Mouse (Mus musculus) stomach, embryonic 15.5 days (tissue): ENCODE data around the gene Gm17359. TPM values are rescaled to one million over a fixed set of nuclear protein-coding genes. Genes with fewer than 3 reads are reported as not detected.

Source experiments
- ATAC-seq: fragments of 200-750 bp; cut with Nextera tagmentation; 2 replicates; pipeline ENCODE4 v1.8.0; 2017; ENCODE audit warnings: low read depth, moderate number of reproducible peaks, moderate TSS enrichment; ENCODE audit not compliant: insufficient read depth, low FRiP score
- H3K27ac ChIP-seq: fragments of 300-500 bp; sonication (generic); 2 replicates; pipeline ENCODE4 v1.5.1; 2015; ENCODE audit warnings: mild to moderate bottlenecking, inconsistent platforms
- H3K27me3 ChIP-seq: fragments of 300-500 bp; sonication (generic); replicated peaks from 2 replicates; pipeline ENCODE4 v1.6.1; 2015; ENCODE audit warnings: inconsistent platforms
- H3K36me3 ChIP-seq: fragments of 300-500 bp; sonication (generic); 2 replicates; pipeline ENCODE4 v1.6.1; 2015; ENCODE audit warnings: inconsistent platforms
- H3K4me1 ChIP-seq: fragments of 300-500 bp; sonication (generic); 2 replicates; pipeline ENCODE4 v1.6.1; 2015; ENCODE audit warnings: inconsistent platforms
- H3K4me2 ChIP-seq: fragments of 300-500 bp; sonication (generic); 2 replicates; pipeline ENCODE4 v1.6.1; 2015; ENCODE audit warnings: mild to moderate bottlenecking, inconsistent platforms
- H3K4me3 ChIP-seq: fragments of 300-500 bp; sonication (generic); replicated peaks from 2 replicates; pipeline ENCODE4 v1.5.1; 2015; ENCODE audit warnings: inconsistent platforms
- H3K9ac ChIP-seq: fragments of 300-500 bp; sonication (generic); 2 replicates; pipeline ENCODE4 v1.6.1; 2015; ENCODE audit warnings: inconsistent platforms
- H3K9me3 ChIP-seq: fragments of 300-500 bp; sonication (generic); 2 replicates; pipeline ENCODE4 v1.6.1; 2016; ENCODE audit warnings: inconsistent platforms
- WGBS: fragments of 180-500 bp; shearing (Covaris S2); methylation state at CpG from one replicate; pipeline ENCODE4 v1.1.7; 2015; 5-methylcytosine and 5-hydroxymethylcytosine counted together
- polyA plus RNA-seq: library from polyadenylated mRNA; unstranded; fragments of >200 nt; fragmentation: Nextera tagmentation; extraction: Ambion mirVana; gene quantifications from 2 replicates; pipeline ENCODE4 v1.2.1, GENCODE M21; 2015

The Gm17359 gene
- polyA plus RNA-seq, 1 experiment from 2014 or later, result not detected

- Histone ChIP-seq H3K9ac (no peak overlapping the region), H3K4me1 (no peaks in the 10 kb centered on the region), H3K36me3 (no peaks in the 10 kb centered on the region), H3K4me2 (no peak overlapping the region), H3K27me3 (no peaks in the 10 kb centered on the region), H3K27ac (no peak overlapping the region), H3K9me3 (no peaks in the 10 kb centered on the region), H3K4me3 (no peak overlapping the region)
- 51% methylated on average over 8 of the region's 8 CpGs for WGBS
- ATAC-seq, result no peak
Observed at GRCm38 (mm10) chr3:79366098-79366497, 29.6 kb downstream of the Gm17359 start.

GRCm38 (mm10) chr3:79368306-79368705, 31.8 kb downstream of the Gm17359 start:
- no peak overlapping the region for H3K4me3 ChIP-seq
- no peak overlapping the region for H3K9ac ChIP-seq
- H3K36me3 ChIP-seq, result no peaks in the 10 kb centered on the region
- WGBS, result 68% methylated on average over 6 of the region's 6 CpGs
- no peaks in the 10 kb centered on the region for H3K27me3 ChIP-seq
- no peaks in the 10 kb centered on the region for H3K4me1 ChIP-seq
- no peak overlapping the region for H3K4me2 ChIP-seq
- no peak overlapping the region for H3K27ac ChIP-seq
- no peak for ATAC-seq
- H3K9me3 ChIP-seq, result no peaks in the 10 kb centered on the region

DNA sequence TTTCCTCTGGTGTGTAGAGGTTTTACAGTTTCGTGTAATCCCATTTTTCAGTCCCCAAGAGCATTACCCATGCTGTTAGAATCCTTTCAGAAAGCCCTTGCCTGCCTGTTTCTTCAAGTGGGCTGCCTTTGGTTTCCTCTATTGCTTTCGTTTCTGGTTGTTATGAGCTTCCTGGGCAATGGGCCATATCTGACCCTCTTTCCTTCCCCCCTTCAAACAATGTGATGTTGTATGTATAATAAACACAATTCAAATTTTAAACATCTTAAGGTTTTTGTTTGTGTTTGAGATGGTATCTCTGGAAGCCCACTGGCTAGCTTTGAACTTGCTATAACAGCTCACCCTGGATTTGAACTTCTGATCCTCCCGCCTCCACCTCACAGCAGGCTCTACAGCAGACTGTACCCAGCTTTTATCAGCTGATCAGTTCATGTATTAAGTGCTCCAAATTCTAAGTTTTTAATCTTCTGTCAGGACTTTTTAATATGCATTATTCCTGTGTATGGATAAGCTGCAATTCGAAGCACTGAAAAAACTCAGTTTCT, 34.0 kb downstream of the Gm17359 start:
- ATAC-seq, result no peak
- H3K4me3 ChIP-seq, result no peak overlapping the region
- no peak overlapping the region for H3K27ac ChIP-seq
- no peaks in the 10 kb centered on the region for H3K36me3 ChIP-seq
- no peak overlapping the region for H3K4me2 ChIP-seq
- WGBS, result 55% methylated on average over 4 of the region's 4 CpGs
- no peak overlapping the region for H3K9ac ChIP-seq
- no peaks in the 10 kb centered on the region for H3K9me3 ChIP-seq
- H3K27me3 ChIP-seq, result no peaks in the 10 kb centered on the region
- no peaks in the 10 kb centered on the region for H3K4me1 ChIP-seq

DNA sequence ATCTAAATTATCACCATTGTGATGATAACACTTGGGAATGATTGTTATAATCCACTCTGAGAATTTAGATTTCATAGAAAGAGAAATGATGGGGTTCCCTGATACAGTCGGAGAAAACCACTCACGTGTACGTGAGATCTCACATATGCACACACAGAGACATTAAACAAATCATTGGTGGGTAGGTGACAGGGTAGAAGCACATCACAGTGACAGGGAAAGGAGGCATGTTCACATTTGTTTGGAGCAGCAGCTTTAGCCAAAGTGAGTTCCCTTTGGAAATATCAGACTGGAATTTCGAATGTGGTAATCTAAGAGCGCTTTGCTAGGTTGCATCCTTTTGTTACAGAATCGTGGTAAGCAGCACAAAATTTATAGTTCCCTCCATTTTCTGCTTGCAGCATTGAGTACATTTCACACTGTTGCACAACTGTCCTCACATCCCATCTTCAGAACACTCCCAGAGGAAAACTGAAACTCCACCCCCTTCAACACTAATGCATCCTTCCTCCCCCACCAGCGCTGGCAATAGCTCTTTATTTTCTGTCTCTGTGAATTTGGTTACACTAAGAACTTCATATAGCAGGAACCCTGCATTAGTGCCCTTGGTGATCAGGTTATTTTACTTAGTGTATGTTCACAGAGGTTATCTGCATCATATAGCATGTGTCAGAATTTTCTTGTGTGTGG, 35.2 kb downstream of the Gm17359 start:
- Histone ChIP-seq H3K9ac (no peak overlapping the region), H3K27me3 (no peaks in the 10 kb centered on the region), H3K9me3 (no peaks in the 10 kb centered on the region), H3K36me3 (no peaks in the 10 kb centered on the region), H3K4me3 (no peak overlapping the region), H3K4me1 (no peaks in the 10 kb centered on the region), H3K27ac (no peak overlapping the region), H3K4me2 (no peak overlapping the region)
- WGBS, result 70% methylated on average over 7 of the region's 7 CpGs
- ATAC-seq, result no peak

DNA sequence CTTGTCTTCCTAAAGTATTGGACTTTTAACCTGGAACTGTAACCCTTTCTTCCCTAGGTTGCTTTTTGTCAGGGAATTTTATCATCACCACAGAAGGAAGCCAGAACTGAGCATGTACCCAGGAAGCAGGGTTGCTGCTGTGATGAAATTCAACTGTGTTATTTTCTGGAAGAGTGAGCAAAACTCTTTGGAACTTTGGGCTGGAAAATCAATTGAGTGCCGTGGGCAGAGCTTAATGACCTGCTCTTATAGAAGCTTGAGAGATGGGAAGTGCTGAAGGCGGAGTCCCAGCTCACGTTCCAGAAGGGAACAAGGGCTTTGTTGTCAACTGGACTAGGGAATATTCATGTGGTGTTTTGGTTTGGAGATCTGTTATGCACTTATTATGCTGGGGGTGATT, 37.5 kb downstream of the Gm17359 start:
- no peaks in the 10 kb centered on the region for H3K27me3 ChIP-seq
- no peaks in the 10 kb centered on the region for H3K4me1 ChIP-seq
- H3K27ac ChIP-seq, result no peak overlapping the region
- no peak overlapping the region for H3K4me3 ChIP-seq
- no peak overlapping the region for H3K4me2 ChIP-seq
- H3K36me3 ChIP-seq, result no peaks in the 10 kb centered on the region
- no peak overlapping the region for H3K9ac ChIP-seq
- WGBS, result 57% methylated on average over 3 of the region's 3 CpGs
- no peaks in the 10 kb centered on the region for H3K9me3 ChIP-seq
- no peak for ATAC-seq

DNA sequence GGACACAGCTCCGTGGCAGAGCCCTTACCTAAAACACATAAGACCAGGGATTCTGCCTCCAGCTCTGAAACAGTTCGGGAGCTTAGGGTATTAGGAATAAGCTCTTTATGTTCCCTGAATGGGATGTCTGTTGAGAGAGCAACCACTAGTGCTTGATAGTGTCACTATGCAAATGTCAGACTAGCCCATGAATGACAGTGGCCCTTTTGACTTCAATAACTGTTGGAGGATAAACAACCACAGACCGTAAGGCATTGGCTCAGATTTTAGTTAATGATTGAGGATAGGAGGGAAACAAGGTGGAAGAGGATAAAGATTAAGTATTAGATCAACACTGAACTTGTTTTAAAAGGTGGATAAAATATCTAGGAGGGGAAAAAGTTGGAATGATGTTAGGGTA, 41.6 kb downstream of the Gm17359 start:
- WGBS, result 41% methylated on average over 3 of the region's 3 CpGs
- Histone ChIP-seq H3K36me3 (no peaks in the 10 kb centered on the region), H3K4me2 (no peak overlapping the region), H3K9ac (no peak overlapping the region), H3K4me3 (no peak overlapping the region), H3K27ac (no peak overlapping the region), H3K9me3 (no peaks in the 10 kb centered on the region), H3K27me3 (no peaks in the 10 kb centered on the region), H3K4me1 (no peaks in the 10 kb centered on the region)
- no peak for ATAC-seq

DNA sequence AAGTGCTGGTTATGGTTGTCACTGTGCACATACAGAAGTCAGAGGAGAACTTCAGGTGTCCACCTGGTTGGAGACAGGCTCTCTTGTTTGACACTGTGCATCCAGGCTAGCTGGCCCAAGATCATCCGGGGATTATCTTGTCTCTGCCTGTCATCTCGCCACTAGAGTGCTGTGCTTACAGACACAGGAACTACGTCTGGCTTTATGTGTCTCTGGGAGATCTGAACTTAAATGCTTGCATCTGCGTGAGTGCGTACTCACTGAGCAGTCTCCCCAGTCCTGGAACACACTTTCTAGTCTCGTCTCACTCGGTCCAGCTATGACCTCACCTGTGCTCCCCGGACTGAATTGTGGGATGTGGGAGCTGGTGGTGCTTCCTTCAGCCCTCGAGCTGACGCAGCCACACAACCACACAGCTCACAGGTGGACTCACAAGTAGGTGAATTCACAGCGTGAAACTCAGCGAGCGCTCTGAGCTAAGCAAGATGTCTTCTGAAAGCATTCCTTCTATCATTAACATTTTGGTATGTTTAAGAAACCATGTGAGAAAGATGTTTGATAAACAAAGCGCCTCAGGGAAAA, 42.9 kb downstream of the Gm17359 start:
- ATAC-seq, result no peak
- H3K4me1 ChIP-seq, result no peaks in the 10 kb centered on the region
- H3K27ac ChIP-seq, result no peak overlapping the region
- no peaks in the 10 kb centered on the region for H3K9me3 ChIP-seq
- H3K27me3 ChIP-seq, result no peaks in the 10 kb centered on the region
- no peak overlapping the region for H3K9ac ChIP-seq
- no peak overlapping the region for H3K4me2 ChIP-seq
- no peaks in the 10 kb centered on the region for H3K36me3 ChIP-seq
- 68% methylated on average over 14 of the region's 14 CpGs for WGBS
- no peak overlapping the region for H3K4me3 ChIP-seq

DNA sequence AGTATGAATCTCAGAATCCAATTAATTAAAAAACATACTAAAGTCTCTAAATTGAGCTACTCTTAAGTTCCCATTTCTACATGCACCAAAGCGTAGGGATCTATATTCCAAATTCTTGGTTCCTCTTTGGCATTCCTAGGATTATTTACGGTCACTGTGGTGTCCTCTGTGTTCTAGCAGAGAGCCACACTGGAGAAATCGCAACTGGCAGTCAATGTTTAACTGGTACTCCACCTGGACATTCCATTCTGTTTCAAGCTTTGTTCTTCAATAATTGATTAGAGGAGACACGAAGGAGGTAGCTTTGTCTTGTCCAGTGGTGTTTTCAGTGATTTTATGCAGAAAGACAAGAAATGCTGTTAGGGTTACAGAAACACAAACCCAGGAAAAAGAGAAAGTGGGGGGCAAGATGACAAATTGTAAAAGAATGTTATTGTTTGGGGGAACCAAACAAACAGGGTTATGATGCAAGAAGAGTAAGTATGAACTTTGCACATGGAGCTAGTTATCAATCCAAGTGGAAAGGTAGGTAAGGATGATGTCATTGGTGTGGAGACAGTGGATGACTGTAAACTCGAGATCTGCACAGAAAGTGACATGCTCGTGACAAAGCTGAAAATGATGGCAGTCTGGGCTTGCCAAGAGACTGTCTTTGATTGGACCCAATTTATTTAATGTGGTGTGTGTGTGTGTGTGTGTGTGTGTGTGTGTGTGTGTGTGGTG, 43.6 kb downstream of the Gm17359 start:
- H3K27me3 ChIP-seq, result no peaks in the 10 kb centered on the region
- H3K4me3 ChIP-seq, result no peak overlapping the region
- H3K27ac ChIP-seq, result no peak overlapping the region
- H3K4me1 ChIP-seq, result no peaks in the 10 kb centered on the region
- no peak overlapping the region for H3K4me2 ChIP-seq
- no peak overlapping the region for H3K9ac ChIP-seq
- H3K9me3 ChIP-seq, result no peaks in the 10 kb centered on the region
- no peaks in the 10 kb centered on the region for H3K36me3 ChIP-seq
- ATAC-seq, result no peak
- 58% methylated on average over 6 of the region's 6 CpGs for WGBS

GRCm38 (mm10) chr3:79381398-79381797, 44.9 kb downstream of the Gm17359 start:
- no peaks in the 10 kb centered on the region for H3K36me3 ChIP-seq
- no peak overlapping the region for H3K4me3 ChIP-seq
- WGBS, result 51% methylated on average over 4 of the region's 4 CpGs

GRCm38 (mm10) chr3:79385434-79386029, 49.1 kb downstream of the Gm17359 start:
- H3K4me2 ChIP-seq, result no peak overlapping the region
- no peaks in the 10 kb centered on the region for H3K36me3 ChIP-seq
- 36% methylated on average over 8 of the region's 8 CpGs for WGBS
- H3K27ac ChIP-seq, result no peak overlapping the region
- H3K4me3 ChIP-seq, result no peak overlapping the region
- no peak for ATAC-seq
- no peak overlapping the region for H3K9ac ChIP-seq
- no peaks in the 10 kb centered on the region for H3K27me3 ChIP-seq
- no peaks in the 10 kb centered on the region for H3K9me3 ChIP-seq
- no peaks in the 10 kb centered on the region for H3K4me1 ChIP-seq

More at GRCm38 (mm10) chr3:79381398-79381797, 44.9 kb downstream of the Gm17359 start:
- H3K9ac ChIP-seq, result no peak overlapping the region
- no peaks in the 10 kb centered on the region for H3K27me3 ChIP-seq
- H3K9me3 ChIP-seq, result no peaks in the 10 kb centered on the region
- ATAC-seq, result no peak
- no peaks in the 10 kb centered on the region for H3K4me1 ChIP-seq
- H3K4me2 ChIP-seq, result no peak overlapping the region
- H3K27ac ChIP-seq, result no peak overlapping the region

- Histone ChIP-seq H3K4me3 (no peak overlapping the region), H3K27ac (no peak overlapping the region; the same call in 1 of the 2 replicates), H3K27me3 (no peaks in the 10 kb centered on the region), H3K4me1 (no peaks in the 10 kb centered on the region), H3K36me3 (no peaks in the 10 kb centered on the region), H3K4me2 (no peak overlapping the region), H3K9me3 (no peaks in the 10 kb centered on the region), H3K9ac (no peak overlapping the region)
- WGBS, result 38% methylated on average over 4 of the region's 4 CpGs
- ATAC-seq, result no peak
Observed at GRCm38 (mm10) chr3:79389081-79389480, 52.6 kb downstream of the Gm17359 start.

DNA sequence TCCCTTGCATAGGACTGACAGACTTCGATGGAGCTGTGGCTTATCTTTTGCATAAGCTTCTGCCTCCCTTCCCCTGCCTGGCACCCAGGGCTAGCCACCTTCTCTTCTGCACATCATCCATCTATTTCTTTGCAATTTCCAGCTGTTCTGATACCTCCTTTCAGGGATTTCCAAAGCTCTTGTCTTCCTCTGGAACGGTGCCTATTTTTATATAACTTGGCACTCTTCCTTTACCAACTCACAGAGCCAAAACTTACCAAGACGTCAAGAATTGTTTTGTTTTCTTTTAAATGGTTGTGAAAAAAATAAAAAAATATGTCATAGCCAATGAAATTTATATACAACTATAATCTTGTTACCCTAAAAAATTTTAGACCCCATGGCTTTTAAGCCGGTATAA, 64.1 kb downstream of the Gm17359 start:
- Histone ChIP-seq H3K36me3 (no peaks in the 10 kb centered on the region), H3K4me2 (no peak overlapping the region), H3K27me3 (no peaks in the 10 kb centered on the region), H3K9ac (no peak overlapping the region), H3K4me1 (no peaks in the 10 kb centered on the region), H3K27ac (no peak overlapping the region), H3K9me3 (no peaks in the 10 kb centered on the region), H3K4me3 (no peak overlapping the region)
- no peak for ATAC-seq
- 62% methylated on average over 4 of the region's 4 CpGs for WGBS
